Mouse (Mus musculus) T-cell, adult 2 months (primary cell): ENCODE measurements around the gene Cpm.

Source experiments
- DNase-seq: peaks from one replicate; pipeline ENCODE4 v3.0.0; 2022; ENCODE audit warnings: low spot score

The Cpm gene

GRCm38 (mm10) chr10:117620934-117621501 is 8.3 kb upstream of the Cpm start:
- DNase-seq: no peak

- DNase-seq: no peak
Measured at GRCm38 (mm10) chr10:117621616-117622533, 7.4 kb upstream of the Cpm start.

DNA sequence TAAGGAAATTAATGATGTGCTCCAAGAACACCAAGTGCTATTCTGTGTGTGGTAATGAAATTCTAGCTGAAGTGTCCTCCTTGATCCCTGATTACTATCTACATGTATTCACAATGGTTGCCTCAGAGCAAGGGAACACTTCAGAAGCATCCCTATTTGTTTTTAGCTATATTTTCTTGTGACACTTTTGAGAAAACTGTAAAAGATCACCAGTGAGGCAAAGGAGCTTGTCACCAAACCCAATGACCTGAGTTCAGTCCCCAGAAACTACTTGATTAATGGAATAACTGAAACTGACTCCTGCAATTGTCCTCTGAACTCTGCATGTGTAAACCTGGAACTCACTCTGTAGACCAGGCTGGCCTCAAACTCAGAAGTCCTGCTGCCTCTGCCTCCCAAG is 5.9 kb upstream of the Cpm start:
- DNase-seq: no peak

DNA sequence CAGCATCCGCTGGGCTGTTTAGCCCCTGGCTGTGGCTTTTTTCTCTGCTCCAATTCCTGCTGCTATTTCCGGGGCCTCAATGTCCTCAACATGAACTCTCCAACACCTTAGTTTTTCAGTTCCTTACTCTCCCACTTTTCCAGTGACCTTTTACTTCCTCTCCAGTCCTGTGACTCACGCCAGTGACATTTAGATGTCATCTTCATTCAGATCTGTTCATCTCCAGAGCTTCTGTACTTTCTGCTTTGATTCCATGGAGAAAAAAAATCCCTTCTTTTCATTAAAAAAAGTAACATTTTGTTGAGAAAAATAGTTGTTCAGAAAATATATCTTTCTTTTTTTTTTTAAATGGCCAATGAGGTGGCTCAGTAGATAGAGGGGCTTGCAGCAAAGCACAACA is 5.1 kb upstream of the Cpm start:
- DNase-seq: no peak

DNA sequence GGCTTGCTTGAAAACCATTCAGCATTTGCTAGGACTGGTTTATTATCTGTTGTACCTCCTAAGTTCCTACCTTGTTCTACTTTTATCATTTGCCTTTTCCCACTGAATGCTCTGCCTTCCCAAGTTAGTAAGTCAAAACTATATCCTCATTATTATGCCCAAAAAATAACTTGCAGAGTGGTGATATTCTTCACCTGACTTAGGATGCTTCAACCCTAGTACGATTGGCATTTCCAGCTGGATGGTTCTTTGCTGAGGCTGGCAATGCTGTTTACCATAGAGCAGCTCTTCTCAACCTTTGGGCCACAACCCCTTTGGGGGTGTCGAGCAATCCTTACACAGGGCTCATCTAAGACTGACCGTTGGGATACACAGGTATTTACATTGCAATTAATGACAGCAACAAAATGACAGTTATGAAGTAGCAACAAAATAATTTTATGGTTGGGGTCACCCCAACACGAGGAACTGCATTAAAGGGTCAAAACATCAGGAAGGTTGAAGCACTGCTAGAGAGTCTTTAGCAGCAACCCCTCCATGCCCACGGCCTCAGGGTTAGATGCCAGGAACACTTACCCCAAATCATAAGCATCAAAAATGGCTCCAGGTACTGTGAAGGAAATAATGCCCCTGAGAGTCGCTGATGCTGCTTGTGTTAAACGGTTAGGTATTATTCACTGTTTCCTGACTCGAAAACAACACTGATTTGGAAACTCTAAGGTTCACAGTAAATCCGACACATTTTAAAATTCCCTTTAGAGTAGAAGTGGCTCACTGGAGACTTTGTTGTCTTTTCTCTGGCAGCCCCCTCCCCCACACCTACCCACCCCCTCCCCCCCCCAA is 4.4 kb upstream of the Cpm start:
- DNase-seq: no peak

GRCm38 (mm10) chr10:117625500-117626296 is 3.6 kb upstream of the Cpm start:
- DNase-seq: peak; percentile 53

DNA sequence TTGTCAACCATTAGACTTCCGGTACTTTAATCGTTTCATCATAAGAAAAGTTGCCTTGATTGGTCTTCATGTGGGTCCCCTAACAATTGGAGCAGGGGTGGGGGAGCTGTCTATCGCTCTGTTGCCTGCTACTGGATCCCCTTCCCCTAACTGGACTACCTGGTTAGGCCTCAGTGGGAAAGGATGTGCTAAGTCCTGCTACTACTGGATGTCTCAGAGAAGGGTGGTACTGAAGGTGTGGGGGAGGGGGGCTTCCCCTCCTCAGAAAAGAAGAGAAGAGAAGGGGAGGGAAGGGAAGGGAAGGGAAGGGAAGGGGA is 3.0 kb upstream of the Cpm start:
- no peak for DNase-seq

- no peak for DNase-seq
Measured at GRCm38 (mm10) chr10:117626840-117627615, 2.3 kb upstream of the Cpm start.

DNA sequence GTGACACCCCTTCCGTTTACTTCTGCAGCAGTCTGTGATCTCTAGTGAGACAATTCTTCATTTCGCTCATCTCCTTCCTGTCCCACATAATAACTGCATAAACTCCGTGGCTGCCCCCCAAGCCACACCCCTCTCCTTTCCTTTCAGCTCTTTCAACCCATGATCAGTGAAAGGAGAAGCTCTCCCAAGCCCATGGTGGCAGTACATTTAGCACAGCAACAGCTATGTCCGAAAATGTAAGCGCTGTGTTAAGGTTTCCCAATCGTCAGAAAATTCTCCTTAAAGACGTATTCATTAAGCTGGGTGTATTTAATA is 1.7 kb upstream of the Cpm start:
- peak; percentile 57 for DNase-seq

DNA sequence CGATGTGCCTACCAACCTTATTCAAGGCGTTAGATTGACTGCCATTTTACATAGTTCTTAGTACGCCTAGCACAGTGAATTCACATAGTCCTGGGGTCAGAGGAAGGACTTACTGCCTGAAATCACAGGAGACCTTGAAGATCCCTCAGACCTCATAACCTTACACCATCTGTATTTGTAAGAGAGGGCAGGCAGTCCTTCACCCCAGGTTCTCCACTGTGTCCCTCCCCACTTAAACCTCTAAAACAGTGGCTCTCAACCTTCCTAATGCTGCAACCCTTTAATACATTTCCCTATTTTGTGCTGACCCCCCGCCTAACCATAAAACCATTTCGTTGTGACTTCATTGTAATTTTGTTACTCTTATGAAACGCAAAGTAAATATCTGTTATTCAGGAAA is 1.4 kb upstream of the Cpm start:
- DNase-seq: no peak

- no peak for DNase-seq
Measured at GRCm38 (mm10) chr10:117628363-117629168, 734 bp upstream of the Cpm start.

DNA sequence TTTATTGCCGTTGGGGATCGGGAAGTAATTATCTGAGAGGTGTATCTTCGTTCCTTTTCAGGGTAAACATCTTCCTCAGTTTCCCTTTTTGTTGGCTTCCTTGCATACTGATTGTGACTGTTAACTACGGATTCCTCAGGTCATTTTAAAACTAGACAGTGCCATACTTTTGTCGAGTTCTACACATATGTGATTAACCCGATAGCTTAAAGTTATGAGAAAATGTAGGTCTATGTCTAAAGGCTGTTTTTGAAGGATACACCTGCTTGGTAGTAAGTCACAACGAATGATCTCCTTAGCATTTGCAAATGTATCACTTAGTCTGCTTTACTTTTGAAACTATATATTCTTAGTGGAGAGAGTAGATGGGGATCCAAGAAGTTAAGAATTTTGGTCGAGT is 876 bp downstream of the Cpm start:
- no peak for DNase-seq

- no peak for DNase-seq
Measured at GRCm38 (mm10) chr10:117630810-117631209, 1.5 kb downstream of the Cpm start.

DNA sequence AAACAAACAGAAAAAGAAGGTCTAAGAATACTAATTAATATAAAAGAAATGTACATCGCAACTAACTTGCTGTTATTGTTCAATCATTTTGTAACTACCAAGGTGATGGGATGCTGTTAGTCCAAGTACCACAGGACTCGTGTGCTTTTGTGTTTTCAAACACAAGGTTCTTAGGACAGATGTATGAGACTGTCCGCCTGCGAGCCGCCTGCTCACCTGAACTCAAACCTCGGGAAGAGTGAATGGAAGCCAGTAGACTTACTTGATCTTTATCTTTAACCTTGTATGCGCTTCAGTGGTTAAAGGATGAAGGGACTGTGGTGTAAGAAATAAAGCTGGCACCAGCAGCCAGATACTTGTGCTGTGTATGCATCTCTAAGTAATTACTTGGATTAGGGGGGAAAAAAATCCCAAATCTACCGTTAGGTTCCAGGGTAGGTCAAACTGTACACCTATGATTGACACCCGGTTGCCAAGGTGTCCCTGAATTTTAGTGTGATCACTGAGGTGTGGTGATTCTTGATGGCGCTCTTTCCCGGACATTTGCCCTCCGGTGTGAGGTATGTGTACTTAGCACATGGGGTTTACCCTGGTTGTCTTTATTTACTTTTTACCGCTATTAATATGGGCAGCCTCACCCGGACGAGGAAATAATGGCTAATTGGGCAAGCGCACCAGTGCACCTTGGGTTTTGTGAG is 2.4 kb downstream of the Cpm start:
- DNase-seq: no peak

DNA sequence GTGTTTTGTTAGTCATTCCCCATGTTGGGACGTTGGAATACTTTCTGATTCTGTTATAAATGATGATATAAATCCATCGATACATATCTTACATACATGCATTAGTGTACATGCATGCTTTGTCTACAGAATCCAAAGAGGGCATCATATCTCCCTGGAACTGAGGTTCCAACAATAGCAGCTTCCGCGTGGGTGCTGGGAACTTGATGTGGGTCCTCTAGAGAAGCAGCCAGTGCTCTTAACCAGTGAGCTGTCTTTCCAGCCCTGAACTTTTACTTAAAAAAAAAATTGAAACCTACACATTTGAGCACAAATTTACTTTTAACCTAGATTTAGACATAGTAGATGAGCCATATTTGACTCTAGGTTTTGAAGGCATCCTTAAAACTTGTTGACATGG is 3.1 kb downstream of the Cpm start:
- no peak for DNase-seq

GRCm38 (mm10) chr10:117633564-117634208 is 4.4 kb downstream of the Cpm start:
- DNase-seq: no peak

GRCm38 (mm10) chr10:117634323-117635030 is 5.2 kb downstream of the Cpm start:
- DNase-seq: no peak

DNA sequence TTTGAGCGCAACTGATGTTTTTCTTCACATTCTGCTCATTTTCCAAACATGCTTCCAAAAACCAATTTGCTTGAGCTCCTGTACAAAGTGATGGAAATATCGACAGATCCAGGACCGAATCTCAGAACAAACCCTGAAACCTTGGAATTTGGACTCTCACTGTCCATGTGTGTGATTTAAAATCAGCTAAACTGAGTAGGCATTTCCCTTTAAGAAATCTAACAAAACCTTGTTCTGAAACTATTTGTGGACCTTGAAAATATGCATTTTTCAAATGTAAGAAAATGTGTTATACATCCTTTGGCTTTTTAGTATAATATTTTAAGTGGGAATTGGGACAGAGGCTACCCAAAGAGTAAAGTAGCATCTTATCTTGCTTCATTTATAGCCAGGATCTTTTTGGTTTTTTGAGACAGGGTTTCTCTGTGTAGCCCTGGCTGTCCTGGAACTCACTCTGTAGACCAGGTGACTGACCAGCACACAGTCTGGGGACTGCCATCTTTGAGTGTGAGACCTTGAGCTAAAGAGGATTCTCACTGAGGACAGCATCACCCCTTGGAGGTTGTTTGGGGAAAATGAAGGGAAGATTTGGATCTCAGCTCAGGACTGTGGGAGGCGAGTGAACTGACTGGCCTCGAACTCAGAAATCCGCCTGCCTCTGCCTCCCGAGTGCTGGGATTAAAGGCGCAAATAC is 5.9 kb downstream of the Cpm start:
- DNase-seq: no peak
